Mouse (Mus musculus) testis, postnatal 14 days (tissue): ENCODE results near the gene Ankrd40.

Experiments
- DNase-seq: peaks from one replicate; pipeline ENCODE4 v3.0.0; 2021; ENCODE audit warnings: low spot score

Gene Ankrd40

DNA sequence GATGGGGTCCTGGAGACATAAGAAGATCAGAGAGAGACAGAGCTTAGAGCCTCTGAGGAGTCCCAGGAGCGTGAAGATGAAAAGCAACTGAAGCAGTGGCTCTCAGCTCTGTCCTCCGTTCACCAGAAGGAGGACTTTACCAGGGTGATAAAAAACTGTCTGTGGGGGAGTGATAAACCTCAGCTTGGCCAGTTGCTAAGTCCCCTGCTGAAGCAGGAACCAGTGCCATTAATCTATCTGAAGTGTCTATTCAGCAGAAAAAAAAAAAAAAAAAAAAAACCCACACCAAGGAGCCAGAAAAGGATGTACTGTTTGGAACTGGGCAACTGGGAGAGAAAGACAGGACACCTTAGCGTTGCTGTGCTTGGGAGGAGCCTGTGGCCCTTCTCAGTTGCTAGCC lies 23.3 kb downstream of the Ankrd40 start:
- no peak for DNase-seq

DNA sequence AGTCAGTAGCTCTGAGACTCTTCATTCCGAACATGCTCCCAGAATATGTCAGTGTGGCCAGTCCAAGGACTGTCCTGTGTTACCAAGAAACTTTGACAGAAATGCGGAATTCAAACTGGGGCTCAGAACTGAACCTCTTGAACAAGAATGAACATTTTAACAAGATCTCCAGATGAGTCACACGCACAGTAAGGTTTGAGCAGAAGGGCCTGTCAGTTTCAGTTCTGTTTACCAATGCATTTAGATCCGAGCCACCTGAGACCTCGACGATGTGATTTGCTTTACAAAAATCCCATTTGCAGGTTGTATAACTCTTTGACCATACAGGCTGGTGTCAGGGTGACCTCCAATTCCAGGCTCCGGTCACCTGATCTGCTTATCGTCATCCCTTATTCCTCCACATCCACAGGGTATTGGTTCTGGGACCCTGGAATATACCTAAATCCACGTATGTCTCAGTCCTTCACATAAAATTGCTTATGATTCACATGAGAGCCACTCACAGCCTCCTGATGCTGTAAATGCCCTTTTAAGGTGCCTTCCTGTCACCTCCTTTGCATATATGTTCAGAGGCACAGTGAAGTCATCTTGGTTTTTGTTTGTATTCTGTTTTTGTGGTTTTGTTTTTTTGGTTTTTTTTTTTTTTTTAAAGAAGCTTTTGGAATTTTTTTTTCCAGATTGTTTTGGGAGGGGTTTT lies 27.9 kb downstream of the Ankrd40 start:
- no peak for DNase-seq

DNA sequence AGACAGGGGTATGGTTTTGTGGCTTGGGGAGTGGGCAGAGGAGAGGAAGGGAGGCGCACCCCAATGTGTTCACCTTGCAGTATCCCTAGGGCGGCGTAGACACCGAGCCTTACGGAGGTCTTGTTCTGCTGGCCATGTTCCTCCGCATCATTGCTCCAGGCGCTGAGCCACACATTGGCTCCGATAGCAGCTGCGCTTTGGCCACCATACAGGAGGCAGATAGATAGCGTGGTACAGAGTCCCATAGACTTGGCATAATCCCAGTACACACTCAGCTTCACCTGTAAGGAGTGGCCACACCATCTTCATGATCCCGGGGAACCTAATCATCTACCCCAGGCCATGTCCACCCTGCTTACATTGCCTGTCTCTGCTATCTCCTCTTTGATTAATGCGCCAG lies 31.4 kb downstream of the Ankrd40 start:
- DNase-seq, result no peak

DNA sequence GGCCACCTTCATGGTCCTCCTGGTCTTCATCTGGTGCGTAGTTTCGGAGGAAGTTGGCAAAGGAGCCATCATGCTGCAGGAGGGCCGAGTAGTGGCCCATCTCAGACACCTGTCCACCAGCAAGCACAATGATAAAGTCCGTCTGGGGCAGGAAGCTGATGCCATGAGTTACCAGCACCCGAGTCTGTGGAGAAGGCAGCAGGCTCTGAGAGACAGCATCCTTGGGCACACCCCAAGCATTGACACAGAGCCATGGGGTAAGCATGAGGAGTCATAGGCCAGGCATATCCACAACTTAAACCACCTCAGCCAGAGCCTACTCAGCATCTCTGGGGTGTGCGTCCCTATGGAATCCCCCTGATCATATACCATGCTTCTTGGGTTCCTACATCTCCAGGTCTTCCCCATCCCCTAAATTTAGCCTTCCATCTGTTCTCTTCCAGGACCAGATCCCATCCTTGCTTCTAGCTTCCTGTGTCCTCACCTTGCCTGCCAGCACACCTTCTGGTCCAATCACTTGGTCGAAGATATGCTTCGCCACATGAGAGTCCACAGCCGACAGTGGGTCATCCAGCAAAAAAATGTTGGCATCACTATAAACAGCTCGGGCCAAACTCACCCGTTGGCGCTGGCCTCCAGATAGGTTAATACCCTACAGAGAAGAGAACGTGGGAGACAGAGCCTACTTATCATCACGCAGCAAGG lies 33.5 kb downstream of the Ankrd40 start:
- DNase-seq, result no peak

DNA sequence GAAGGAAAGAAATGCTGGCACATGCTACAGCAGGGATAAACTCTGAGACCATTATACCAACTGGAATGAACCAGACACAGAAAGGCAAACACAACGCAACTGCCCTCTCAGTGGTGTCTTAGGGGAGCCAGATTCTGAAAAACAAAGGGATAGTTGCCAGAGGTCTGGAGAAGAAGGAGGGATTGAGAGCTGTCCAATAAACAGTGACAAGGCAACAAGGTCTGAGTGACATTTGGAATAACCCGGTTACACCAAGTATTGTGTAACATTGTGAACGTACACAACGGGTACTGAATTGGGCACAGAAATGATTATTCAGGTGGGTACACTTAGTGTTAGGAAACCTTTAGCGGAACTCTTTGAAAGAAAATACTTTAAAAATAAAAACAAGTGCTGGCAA lies 34.3 kb downstream of the Ankrd40 start:
- DNase-seq, result no peak

DNA sequence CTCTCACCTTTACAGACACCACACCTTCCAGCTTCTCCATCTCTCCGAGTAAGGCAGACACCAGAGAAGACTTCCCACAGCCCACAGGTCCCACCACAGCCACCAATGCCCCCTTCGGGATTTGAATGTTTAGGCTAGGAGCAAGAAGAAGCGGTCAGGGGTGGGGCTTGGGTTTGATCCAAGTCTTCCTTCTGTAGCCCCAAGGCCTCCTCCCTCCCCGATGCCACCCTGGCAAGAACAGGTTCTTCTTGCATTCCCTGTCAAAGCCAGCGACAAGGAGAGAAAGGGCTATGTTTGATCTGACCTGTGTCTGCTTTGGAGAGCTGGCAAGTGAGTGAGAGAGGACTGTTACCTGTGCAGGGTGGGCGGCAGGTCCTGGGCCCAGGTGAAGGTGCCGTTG lies 35.9 kb downstream of the Ankrd40 start:
- no peak for DNase-seq

DNA sequence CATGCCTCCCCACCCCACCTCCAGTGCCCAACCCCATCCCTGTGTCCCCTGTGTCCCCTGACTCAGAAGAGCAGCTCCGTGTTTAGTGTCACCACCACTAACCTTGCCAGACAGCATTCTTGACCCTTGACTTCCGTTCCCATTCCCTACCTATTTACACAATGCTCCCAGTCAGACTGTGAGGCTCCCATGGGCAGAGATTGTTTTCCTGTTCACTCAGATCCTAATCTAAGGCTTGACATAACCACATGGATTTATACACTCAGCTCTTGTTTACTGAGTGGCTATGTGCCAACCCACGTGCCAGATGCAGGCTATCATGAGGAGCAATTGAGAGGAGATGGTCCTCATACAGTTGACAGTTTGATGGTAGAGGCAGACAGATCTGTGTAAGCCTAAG lies 37.5 kb downstream of the Ankrd40 start:
- DNase-seq, result no peak

DNA sequence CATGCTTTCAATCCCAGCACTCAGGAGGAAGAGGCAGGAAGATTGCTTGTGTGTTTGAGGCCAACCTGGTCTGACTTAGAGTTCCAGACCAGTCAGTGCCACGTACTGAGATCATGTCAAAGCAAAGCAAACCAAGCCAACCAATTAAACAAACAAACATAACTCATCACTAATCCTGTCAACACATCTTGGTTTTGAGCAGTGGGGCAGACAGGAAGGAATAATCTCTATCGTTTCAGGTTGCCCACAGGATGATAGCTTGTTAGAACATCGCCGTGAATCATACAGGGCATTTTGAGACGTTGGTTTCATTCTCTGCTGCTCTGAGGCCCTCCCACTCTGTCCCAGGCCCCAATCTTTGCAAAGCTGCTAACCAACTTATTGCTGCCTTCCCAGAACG lies 42.2 kb downstream of the Ankrd40 start:
- no peak for DNase-seq

DNA sequence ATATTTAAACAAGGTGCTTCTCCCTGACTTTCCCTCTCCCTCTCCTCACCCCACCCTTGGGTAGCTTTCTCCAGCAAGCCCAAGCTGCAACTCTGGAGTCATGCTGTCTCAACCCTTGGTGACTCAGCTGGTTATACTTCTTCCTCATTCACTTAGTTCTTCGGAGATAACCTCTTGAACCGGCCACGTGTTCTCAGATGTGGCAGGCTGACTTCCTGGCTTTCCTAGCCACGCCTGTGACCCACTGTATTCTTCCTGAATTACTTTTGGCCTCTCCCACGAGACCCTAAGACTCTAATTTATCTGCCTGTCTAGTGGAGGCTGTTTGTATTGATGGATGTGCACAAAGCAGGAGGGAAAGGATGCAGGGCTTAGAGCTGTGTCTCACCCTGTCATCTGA lies 43.0 kb downstream of the Ankrd40 start:
- DNase-seq, result no peak

DNA sequence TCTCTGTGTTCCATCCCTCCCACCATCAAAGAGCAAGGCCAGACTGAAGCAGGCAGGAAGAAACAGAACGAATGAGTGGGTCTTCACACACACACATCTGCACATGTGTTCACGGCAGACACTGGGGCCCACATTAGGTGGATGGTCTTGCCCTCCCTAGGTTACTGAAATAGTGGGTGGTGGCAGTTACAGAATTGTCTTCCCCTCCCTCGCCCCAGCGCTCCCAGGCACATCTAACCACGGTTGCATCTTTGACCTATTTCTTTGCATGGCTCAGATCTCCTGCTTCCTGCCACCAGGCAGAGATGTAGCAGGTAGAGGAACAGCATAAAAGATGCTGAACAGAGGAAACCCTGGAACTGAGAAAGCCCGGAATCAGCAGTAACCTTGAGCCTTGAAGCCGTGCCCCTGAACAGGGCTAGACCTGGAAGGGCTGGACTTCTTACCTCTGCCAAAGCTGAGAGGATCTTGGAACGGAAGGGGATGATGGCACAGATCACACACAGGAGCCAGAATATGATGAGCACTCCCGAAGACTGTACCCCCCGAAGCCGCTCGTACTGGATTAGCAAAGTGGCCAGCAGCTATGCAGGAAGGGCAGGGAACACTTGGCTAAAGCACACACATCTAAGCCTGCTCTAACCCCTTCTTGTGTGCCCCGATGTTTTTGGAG lies 46.6 kb downstream of the Ankrd40 start:
- DNase-seq, result no peak

DNA sequence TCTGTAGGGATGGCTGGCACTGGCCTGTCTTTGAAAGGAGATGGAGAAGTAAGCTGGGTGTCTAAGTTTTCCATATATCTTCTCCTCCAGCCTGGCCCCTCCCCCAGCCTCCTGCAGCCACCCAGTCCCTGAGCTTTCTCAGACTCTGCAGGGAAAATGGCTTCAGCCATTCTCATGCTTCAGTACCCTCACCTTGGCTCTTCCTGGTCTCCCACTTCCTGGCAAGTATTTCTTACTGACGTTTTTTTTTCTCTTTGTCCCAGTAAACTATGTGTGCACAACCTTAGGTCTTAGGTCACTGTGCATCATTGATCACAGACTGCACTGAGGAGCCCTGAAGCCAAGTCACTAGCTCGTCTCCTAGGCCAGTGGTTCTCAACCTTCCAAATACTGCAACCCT lies 51.3 kb downstream of the Ankrd40 start:
- no peak for DNase-seq

DNA sequence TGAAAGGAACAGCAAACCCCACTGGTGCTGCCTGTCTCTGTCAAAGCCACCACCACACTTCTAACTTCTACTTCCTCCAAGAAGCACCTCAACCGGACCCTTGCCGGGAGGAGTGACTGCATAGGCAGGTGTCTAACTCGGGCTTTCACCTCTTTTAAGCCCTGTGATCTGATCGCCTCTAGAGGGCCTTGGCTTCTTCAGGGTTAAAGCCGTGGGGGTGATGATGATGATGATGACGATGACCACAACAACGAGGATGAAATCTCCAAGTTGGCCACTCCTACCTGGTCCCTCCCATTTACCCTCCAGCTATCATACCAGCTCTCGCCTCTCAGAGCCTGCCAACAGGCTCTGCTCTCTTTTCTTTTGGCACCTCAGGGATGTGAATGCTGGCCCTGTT lies 51.9 kb downstream of the Ankrd40 start:
- no peak for DNase-seq

DNA sequence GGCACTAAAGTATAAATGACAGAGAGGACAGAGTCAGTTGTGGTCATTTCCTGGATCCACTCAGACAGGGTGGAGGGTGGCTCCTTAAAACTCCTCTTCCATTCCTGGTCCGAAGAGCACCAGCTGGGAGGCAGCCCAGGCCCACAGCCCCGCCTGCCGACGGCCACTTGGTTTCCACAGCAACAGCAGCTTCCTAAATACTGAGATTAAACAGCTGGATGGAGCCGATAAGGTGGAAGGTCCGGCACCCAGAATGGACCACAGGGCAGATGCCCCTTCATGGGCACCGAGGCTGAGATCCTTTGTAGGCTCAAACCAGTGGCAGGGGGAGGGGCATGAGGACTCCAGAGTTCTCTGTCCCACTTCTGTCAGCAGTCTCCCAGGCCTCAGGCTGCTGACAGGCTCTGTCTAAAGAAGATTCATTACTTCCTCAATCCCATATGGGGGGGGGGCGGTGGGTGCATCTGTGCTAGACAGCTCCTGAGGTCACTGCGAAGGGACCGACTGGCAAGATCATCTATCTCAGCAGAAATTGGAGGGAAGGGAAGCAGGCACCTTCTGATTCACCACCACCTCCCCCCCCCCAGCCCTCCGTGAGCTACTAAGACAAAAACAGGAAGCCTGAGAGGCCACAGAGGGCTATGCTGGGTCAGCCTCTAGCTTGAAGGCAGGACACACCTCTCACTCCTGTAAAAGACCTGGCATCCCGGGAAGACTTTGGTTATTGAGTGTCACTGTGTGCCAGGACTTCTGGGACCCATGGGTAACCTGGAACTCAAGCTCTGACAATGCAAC lies 58.4 kb downstream of the Ankrd40 start:
- DNase-seq, result no peak

DNA sequence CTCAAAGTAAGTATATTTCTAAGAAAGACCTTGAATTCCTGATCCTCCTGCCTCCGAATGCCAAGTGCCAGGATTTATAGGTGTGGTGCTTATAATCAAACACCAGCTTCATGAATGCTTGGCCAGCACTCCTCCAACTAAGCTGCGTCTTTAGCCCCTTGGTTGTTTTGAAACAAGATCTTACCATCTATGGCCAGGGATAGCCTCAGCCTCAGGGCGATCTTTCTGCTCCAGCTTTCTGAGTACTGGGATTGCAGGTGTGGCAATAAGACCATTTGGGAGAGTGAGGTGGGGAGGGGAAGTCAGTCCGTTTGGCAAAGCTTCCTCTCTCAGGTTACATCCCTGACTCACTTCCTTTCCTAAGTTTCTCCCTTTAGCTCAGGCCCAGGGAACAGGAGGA lies 60.0 kb downstream of the Ankrd40 start:
- DNase-seq, result no peak

DNA sequence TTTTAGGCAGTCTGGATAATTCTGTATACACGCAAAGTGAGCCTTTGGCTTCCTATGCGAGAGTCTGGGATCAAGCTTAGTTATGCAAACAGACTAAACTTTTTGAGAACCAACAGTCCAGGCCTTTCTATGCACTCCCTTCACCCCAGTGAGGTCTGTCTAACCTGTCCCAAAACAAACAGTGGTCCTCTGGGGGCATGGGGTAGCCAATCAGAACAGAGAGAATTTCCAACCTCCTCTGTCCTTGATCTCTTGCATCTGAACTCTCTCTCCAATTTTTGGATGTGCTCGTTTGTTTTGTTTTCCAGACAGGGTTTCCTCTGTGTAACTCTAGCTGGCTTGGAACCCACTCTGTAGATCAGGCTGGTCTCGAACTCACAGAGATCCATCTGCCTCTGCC lies 61.2 kb downstream of the Ankrd40 start:
- no peak for DNase-seq

DNA sequence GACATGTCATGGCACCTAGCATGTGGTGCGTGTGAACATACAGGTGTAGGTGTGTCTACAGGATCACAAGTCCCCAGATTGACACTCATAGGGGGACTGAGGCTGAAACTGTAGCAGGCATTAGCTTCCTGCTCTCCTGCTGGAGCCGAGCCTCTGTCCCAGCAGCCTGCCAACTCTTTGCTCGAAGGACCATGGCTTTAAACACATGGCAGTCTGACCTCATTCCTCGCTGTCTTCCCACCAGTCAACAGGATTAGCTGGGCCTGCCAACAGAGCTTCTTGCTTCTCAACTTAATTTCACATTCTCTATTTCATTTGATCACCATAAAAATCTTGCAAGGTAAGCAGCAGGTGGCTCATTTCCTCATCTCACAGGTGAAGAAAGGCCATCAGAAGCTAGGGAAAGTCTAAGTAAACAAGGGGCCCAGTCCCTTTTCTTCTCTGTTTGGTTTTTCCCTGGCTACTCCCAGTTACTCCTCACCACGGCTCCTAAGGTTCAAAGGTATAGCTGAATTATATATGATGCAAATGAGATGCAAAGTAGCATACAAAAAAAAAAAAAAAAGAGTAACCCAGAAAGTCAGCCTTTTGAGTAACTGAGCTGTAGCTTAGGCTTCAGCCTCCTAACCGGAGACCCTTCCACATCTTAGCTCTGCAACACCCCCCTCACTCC lies 62.1 kb downstream of the Ankrd40 start:
- DNase-seq, result no peak

DNA sequence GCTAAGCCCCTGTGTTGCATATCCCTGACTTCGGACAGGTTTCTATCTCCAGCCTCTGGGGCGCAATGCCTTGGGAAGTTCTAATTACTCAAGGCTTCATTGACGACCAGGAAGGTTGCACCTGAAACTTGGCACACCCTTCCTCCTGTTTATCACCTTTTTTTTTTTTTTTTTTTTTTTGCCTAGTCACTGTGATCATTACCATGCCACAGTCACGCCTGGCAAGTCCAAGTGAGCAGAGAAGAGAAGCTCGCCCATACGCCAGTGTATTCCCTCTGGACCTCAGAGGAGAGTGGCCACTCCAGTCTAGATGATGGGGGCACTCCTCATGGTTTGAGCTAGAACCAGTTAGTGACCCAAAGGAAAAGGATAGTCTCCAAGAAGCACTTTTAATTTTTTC lies 63.0 kb downstream of the Ankrd40 start:
- DNase-seq, result no peak
